Mouse (Mus musculus) lung, embryonic 16.5 days (tissue): ENCODE measurements around the gene Apbb2. TPM values are rescaled to one million over a fixed set of nuclear protein-coding genes. Genes with fewer than 3 reads are reported as not detected.

Experiments
- ATAC-seq: fragments of 200-750 bp; cut with Nextera tagmentation; 2 replicates; pipeline ENCODE4 v1.8.0; 2017; ENCODE audit warnings: low read depth, mild to moderate bottlenecking, moderate library complexity
- H3K27ac ChIP-seq: fragments of 300-500 bp; sonication (generic); 2 replicates; pipeline ENCODE4 v1.5.1; 2014; ENCODE audit warnings: mild to moderate bottlenecking, control low read depth, low read length
- H3K27me3 ChIP-seq: fragments of 300-500 bp; sonication (generic); 2 replicates; pipeline ENCODE4 v1.6.1; 2014; ENCODE audit warnings: low read depth, low read length, mixed read lengths; ENCODE audit not compliant: control insufficient read depth, insufficient read depth
- H3K36me3 ChIP-seq: fragments of 300-500 bp; sonication (generic); 2 replicates; pipeline ENCODE4 v1.6.1; 2014; ENCODE audit warnings: low read length; ENCODE audit not compliant: control insufficient read depth, insufficient read depth
- H3K4me1 ChIP-seq: fragments of 300-500 bp; sonication (generic); replicated peaks from 2 replicates; pipeline ENCODE4 v1.6.1; 2014; ENCODE audit warnings: low read length, mixed read lengths; ENCODE audit not compliant: control insufficient read depth, insufficient read depth
- H3K4me2 ChIP-seq: fragments of 300-500 bp; sonication (generic); 2 replicates; pipeline ENCODE4 v1.6.1; 2014; ENCODE audit warnings: low read depth, low read length, control low read depth
- H3K4me3 ChIP-seq: fragments of 300-500 bp; sonication (generic); 2 replicates; pipeline ENCODE4 v1.5.1; 2014; ENCODE audit warnings: mild to moderate bottlenecking, low read length, control low read depth
- H3K9ac ChIP-seq: fragments of 300-500 bp; sonication (generic); 2 replicates; pipeline ENCODE4 v1.6.1; 2014; ENCODE audit warnings: low read length, control low read depth
- H3K9me3 ChIP-seq: fragments of 300-500 bp; sonication (generic); 2 replicates; pipeline ENCODE4 v1.6.1; 2016; ENCODE audit warnings: low read length; ENCODE audit not compliant: control insufficient read depth
- WGBS: fragments of 180-500 bp; shearing (Covaris S2); extraction: QIAGEN DNeasy Blood & Tissue Kit; methylation state at CpG from one replicate; pipeline ENCODE4 v1.1.7; 2014; 5-methylcytosine and 5-hydroxymethylcytosine counted together
- polyA plus RNA-seq: library from polyadenylated mRNA; unstranded; fragments of >200 nt; fragmentation: Nextera tagmentation; extraction: Ambion mirVana; gene quantifications from 2 replicates; pipeline ENCODE4 v1.2.1, GENCODE M21; 2015

Apbb2 gene
- polyA plus RNA-seq, 1 experiment from 2014 or later = 56.7 TPM

- Histone ChIP-seq H3K4me2 (no peak overlapping the region), H3K9ac (no peak overlapping the region), H3K27me3 (no peaks in the 10 kb centered on the region), H3K4me3 (no peak overlapping the region), H3K36me3 (no peaks in the 10 kb centered on the region), H3K4me1 (peaks cover 16% of the 10 kb centered on the region), H3K27ac (no peak overlapping the region), H3K9me3 (no peaks in the 10 kb centered on the region)
- ATAC-seq = no peak
- 71% methylated on average over 17 of the region's 17 CpGs for WGBS
Measured at GRCm38 (mm10) chr5:66340356-66341102, 278.1 kb downstream of the Apbb2 start.

- Histone ChIP-seq H3K9me3 (no peaks in the 10 kb centered on the region), H3K27me3 (no peaks in the 10 kb centered on the region), H3K4me1 (peaks cover 16% of the 10 kb centered on the region), H3K36me3 (no peaks in the 10 kb centered on the region), H3K4me3 (no peak overlapping the region), H3K4me2 (no peak overlapping the region), H3K9ac (no peak overlapping the region), H3K27ac (no peak overlapping the region)
- 40% methylated on average over 7 of the region's 7 CpGs for WGBS
- ATAC-seq = no peak
Measured at GRCm38 (mm10) chr5:66338583-66338982, 280.0 kb downstream of the Apbb2 start.

- Histone ChIP-seq H3K4me3 (peak overlapping the region; percentile 51), H3K4me1 (peaks cover 16% of the 10 kb centered on the region), H3K4me2 (peak overlapping the region; percentile 84), H3K27ac (peak overlapping the region; percentile 47; the same call in 1 of the 2 replicates), H3K36me3 (no peaks in the 10 kb centered on the region), H3K9me3 (no peaks in the 10 kb centered on the region), H3K27me3 (no peaks in the 10 kb centered on the region), H3K9ac (peak overlapping the region; percentile 53; the same call in 1 of the 2 replicates)
- ATAC-seq = peak; percentile 80
- WGBS = 16% methylated on average over 6 of the region's 6 CpGs
Measured at GRCm38 (mm10) chr5:66337969-66338345, 280.6 kb downstream of the Apbb2 start.

GRCm38 (mm10) chr5:66337025-66337968 lies 281.3 kb downstream of the Apbb2 start:
- peak; percentile 87 for ATAC-seq
- 6% methylated on average over 38 of the region's 38 CpGs for WGBS
- Histone ChIP-seq H3K4me1 (peaks cover 16% of the 10 kb centered on the region), H3K4me2 (peak overlapping the region; percentile 84), H3K27me3 (no peaks in the 10 kb centered on the region), H3K36me3 (no peaks in the 10 kb centered on the region), H3K4me3 (peak overlapping the region; percentile 51), H3K9ac (peak overlapping the region; percentile 53), H3K9me3 (no peaks in the 10 kb centered on the region), H3K27ac (peak overlapping the region; percentile 47; the same call in 1 of the 2 replicates)

- no peak for ATAC-seq
- H3K27ac ChIP-seq = no peak overlapping the region
- no peak overlapping the region for H3K9ac ChIP-seq
- no peaks in the 10 kb centered on the region for H3K27me3 ChIP-seq
- no peak overlapping the region for H3K4me3 ChIP-seq
- H3K4me2 ChIP-seq = no peak overlapping the region
- 88% methylated on average over 6 of the region's 6 CpGs for WGBS
- no peaks in the 10 kb centered on the region for H3K36me3 ChIP-seq
- no peaks in the 10 kb centered on the region for H3K9me3 ChIP-seq
- no peaks in the 10 kb centered on the region for H3K4me1 ChIP-seq
Measured at GRCm38 (mm10) chr5:66330806-66331205, 287.8 kb downstream of the Apbb2 start.

- Histone ChIP-seq H3K4me3 (no peak overlapping the region), H3K4me1 (no peaks in the 10 kb centered on the region), H3K27ac (no peak overlapping the region), H3K9ac (no peak overlapping the region), H3K4me2 (no peak overlapping the region), H3K36me3 (no peaks in the 10 kb centered on the region), H3K27me3 (no peaks in the 10 kb centered on the region), H3K9me3 (no peaks in the 10 kb centered on the region)
- 84% methylated on average over 7 of the region's 7 CpGs for WGBS
- ATAC-seq = no peak
Measured at GRCm38 (mm10) chr5:66328766-66329165, 289.8 kb downstream of the Apbb2 start.

GRCm38 (mm10) chr5:66327949-66328726 lies 290.4 kb downstream of the Apbb2 start:
- no peaks in the 10 kb centered on the region for H3K9me3 ChIP-seq
- no peaks in the 10 kb centered on the region for H3K4me1 ChIP-seq
- H3K4me3 ChIP-seq = no peak overlapping the region
- 61% methylated on average over 19 of the region's 19 CpGs for WGBS
- H3K9ac ChIP-seq = no peak overlapping the region
- no peak overlapping the region for H3K4me2 ChIP-seq
- H3K36me3 ChIP-seq = no peaks in the 10 kb centered on the region
- ATAC-seq = no peak
- H3K27me3 ChIP-seq = no peaks in the 10 kb centered on the region
- no peak overlapping the region for H3K27ac ChIP-seq

GRCm38 (mm10) chr5:66326395-66326794 lies 292.2 kb downstream of the Apbb2 start:
- Histone ChIP-seq H3K4me2 (no peak overlapping the region), H3K4me1 (no peaks in the 10 kb centered on the region), H3K9ac (no peak overlapping the region), H3K4me3 (no peak overlapping the region), H3K27ac (no peak overlapping the region), H3K27me3 (no peaks in the 10 kb centered on the region), H3K36me3 (no peaks in the 10 kb centered on the region), H3K9me3 (no peaks in the 10 kb centered on the region)
- 72% methylated on average over 7 of the region's 7 CpGs for WGBS
- no peak for ATAC-seq
